Mouse (Mus musculus) Muller cell, postnatal 12 days (primary cell): ENCODE measurements around the gene Sap30l.

Experiments
- DNase-seq: peaks from one replicate; pipeline ENCODE4 v3.0.0-alpha.2; 2015; ENCODE audit errors: inconsistent ontology term

Sap30l gene

DNA sequence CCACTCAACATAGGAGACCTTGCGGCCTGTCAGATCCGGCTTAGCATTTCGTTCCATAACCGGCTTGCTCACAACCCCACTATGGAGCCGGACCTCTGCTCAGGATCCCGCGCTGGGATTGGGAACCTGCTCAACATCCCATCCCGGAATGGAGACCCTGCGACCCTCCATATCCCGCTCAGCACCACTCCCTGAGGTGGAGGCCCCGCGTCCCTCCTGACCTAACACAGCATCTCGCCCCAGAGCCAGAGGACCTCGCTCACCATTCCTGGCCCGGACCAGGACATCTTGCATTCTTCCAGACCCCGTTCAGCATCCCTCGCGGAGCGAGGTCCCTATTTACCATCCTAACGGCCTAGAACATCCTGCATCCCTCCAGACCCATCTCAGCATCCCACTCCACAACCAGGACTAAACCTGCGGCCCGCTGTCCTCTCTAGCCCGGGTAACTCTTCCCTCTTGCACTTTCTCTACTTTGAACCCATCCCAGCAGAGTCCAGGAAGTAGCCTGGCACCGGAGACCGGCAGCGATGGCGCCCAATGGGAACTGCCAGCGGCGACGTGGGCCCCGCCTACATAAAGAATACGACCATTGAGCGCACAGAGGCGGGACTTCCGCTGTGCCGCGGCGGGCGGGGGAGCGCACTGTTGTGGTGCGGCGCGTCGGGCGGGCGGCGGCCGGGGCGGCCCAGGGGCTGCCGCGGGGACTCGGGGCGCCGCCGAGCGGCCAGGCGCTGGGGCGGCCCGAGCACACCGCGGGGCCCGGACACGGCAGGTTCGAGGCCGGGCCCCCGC, at the start of gene Sap30l:
Gene Sap30l, plus strand, starts transcription at position 667 of the 795 bp plus-strand sequence.
- DNase-seq: peak; percentile 98

DNA sequence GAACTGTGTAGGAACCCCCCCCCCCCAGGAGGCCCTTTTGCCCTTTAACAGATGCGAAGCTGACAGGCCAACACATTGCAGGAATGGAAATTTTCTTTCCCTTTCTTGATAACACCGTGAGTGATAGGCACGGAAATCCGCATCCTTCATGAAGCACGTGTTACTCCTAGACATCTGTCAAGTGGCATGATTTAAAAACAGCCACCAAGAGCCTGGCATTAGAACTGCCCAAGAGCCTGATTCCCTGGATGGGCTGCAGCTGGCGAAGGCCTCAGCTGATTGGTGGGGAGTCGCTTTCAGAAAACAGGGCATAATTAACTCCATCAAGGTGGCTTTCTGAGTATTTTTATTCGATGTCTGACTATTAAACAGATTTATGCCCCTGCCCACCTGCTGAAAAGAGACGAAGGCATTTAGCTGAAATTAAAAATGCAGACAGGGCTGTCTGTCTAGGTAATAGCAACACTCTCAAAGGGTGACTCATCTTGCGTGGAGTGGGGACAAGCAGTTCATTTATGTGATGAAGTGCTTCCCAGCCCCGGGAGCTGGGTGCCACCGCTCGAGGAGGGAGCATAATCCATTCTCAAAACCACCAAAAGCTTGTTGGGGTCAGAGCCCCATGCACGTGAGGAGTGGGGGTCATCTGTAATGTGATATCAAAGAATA, 47.8 kb upstream of the Sap30l start:
- DNase-seq: no peak

DNA sequence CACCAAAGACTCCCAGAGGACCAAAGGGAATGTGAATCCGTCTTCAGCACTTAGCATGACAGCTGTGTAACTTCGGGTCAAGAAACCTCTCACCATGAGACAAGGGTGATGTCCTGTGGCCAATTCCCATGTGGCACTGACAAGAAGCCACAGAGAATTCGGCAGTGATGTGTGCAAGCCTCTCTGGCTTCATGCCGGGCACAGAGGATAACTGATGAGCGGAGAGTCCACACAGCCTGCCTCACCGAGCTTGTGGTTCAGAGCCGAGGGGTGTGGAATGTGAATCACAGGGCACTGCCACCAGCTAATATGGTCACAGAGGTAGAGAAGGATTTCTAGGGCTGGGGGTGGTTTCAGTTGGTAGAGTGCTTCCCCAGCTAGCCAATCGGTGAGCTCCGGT, 42.8 kb upstream of the Sap30l start:
- peak; percentile 75 for DNase-seq

DNA sequence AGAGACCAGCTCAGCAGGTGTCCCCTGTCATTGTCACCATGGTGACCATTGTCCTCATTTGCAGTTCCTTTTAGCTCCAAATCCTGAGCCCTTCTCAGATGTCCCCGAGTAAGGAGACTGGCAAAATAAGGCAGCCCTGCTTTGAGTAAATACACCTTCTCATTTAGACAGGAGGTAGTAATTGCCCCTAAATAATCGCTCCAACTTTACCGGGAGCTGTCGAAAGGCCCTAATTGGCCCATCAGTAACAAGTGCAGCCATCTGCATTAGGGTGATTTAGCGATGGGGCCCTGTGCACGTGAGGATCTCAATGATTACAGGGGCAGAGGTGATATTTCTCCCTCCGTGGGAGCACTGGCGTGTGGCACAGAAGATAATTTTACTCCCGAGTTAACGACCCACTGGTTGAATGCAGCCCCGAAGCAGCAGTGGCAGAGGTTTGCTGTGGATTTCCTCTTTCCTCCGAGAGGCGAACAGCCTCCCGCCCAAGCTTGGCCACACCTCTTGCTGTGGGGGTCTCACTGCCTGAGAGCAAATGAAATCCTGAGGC, 40.9 kb upstream of the Sap30l start:
- no peak for DNase-seq

DNA sequence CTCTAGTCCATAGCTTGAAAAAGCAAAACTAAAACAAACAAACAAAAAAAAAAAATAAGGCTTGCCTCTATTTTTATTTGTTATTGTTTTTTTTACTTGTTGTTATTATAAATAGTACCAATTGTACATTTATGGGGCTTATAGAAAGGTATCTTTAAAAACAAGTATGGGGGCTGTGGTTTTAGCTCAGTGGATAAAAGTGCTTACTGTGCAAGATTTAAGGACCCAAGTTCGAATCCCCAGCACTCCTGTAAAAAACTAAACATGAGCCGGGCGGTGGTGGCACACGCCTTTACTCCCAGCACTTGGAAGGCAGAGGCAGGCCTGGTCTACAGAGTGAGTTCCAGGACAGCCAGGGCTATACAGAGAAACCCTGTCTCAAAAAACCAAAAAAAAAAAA, 40.1 kb upstream of the Sap30l start:
- DNase-seq: no peak

DNA sequence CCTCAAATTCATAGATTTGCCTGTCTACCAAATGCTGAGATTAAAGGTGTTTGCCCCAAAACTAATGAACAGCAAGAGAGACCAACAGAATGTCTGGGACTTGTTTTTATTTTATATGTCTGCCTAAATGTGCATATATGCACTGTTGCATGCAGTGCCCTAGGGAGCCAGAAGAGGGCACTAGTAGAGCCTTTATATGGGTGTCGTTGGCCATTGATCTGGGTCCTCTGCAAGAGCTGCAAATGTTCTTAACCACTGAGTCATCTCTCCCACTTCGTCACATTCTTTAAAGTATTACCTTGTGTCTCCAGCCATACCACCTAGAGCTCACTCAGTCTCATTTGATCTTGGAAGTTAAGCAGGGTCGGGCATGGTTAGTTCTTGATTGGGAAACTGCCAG, 37.3 kb upstream of the Sap30l start:
- DNase-seq: no peak

DNA sequence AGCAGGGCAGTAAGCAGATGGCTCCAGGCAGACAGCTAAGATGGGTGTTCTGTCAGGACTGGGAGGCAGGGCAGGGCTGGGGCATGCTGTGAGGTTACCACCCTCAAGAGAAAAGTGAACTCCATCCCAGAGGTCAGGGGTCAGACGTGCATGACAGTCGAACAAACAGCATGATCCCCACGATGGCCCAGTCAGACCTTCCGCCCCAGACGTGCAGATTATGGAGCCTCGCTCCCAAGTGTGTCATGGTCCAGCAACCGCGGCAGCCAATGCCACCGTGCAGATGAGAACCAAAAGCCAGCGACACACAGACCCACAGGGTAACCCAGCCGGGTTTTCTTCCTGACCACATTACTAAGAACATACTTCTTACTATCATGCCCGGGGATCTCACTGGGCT, 34.8 kb upstream of the Sap30l start:
- no peak for DNase-seq

DNA sequence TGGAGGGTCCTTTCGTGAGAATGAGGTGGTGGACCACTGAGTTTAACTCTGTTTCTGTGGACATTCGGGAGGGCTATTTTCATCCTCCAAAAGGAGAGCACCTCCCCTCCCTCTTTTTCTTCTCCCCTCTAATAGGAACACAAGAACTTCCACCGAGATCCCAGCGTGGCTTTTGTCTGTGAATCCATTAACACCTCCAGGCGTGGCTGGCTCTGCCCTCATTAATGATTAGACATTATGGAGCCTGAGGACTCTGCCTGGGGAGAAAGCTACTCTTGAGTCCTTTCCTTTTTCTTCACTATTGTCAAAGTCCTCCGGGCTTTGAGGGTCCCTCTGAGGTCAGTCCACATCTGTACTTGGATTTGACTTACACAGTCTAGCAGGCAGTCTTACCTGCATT, 34.3 kb upstream of the Sap30l start:
- no peak for DNase-seq

DNA sequence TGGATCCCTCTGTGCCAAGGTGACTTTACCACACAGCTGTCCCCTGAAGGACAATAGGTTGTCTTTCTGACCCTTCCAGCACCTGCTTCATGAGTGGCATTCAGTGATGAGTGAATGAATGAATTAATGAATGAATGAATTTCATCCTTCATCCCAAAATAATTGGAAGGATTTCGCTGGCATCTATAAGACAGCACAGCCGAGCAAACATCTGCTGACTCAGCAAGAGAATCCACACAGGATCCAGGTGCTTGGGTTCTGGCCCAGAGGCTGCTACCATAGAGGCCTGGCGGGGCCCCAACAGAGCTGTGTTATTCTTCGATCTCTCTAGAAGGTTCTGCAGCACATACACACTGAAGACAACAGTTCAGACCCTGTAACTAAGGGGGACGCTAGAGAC, 30.7 kb upstream of the Sap30l start:
- DNase-seq: no peak

DNA sequence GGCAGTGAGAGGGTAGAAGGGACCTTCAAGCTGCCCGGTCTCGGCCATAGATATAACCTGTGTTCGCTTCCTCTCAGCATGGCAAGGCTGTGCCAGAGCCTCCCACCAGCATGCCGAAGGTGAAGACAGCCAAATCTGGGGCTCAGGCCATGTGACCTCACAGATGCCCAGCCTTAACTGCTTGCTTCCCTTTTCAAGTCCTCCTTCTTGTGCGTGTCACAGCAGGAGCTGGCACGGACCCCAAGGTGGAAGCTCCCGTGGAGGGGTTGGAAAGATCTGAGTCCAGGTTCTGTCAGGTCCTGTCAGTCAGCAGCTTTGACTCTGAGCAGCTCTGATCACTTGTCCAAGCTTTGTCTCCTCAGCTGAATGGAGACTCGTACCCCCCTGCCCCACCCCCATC, 29.8 kb upstream of the Sap30l start:
- DNase-seq: no peak

DNA sequence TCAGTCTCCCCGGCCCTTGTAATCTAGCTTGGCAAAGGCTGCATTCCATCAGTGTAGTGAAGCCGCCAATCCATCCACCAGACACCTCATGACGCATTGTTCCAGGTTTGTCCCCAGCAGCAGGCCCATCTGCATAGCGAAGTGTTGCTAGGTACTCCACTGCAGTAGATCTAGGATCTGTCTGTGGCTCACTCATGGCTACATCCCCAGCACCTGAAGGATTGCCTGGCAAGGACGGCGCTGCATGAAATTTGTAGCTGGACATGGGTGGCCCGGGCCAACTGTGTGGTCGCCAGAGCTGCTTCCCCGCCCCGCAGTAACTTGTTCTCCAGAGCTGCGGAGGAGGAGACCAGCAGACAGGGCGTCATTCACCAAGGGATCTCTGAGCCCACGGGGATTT, 28.0 kb upstream of the Sap30l start:
- peak; percentile 89 for DNase-seq

DNA sequence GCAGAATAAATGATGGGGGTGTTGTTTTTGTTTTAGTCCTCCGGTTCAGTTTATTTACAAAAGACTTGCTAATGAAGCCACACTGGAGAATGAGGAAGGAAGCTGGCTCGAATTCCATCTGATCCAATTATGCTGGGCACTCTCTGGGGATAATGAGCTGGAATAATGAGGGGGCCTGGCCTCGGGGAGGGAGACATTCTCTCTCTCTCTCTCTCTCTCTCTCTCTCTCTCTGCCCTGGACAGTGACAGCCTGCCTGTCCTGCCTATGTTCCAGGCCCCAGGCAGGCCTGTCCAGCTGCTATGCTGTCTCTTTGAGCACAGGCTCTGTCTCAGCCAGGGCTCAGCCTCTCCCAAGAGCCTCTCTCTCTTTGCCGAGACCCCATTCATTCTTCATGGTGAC, 27.5 kb upstream of the Sap30l start:
- peak; percentile 97 for DNase-seq

DNA sequence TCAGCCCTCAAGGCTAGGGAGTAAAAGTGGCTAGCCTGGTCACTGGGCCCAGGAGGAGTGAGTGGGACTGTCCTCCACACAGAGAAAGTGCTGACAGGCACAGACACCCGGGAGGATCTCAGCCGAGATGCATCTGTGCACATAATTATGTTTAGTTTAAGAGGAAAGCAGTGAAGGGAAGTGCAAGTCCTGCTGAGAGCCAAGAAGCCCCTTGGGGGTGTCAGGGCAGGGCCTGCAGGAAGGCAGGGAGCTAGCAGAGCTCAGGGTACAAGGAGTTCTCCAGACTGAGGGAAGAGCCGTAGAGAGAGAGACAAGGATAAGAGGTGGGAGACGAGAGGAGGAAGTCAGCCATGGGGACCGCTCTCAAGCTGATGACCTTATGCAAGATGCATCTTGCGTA, 25.6 kb upstream of the Sap30l start:
- DNase-seq: no peak

DNA sequence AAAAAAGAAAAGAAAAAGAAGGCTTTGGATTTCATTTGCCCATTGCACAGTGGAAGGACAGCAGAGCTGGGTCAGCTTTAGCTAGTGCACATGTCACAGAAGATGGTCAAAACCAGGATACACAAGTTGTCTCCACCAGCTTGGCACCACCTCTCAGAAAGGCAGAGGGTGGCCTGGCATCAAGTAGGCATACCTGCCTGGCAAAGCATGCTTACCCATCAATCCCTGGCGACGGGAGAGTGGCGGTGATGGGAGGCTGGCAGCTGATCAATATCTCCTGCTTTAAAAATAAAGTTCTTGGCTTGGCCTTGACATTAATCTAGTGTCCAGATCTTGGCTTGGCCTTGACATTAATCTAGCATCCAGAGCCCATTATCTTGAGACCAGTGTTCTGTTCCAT, 24.9 kb upstream of the Sap30l start:
- no peak for DNase-seq

DNA sequence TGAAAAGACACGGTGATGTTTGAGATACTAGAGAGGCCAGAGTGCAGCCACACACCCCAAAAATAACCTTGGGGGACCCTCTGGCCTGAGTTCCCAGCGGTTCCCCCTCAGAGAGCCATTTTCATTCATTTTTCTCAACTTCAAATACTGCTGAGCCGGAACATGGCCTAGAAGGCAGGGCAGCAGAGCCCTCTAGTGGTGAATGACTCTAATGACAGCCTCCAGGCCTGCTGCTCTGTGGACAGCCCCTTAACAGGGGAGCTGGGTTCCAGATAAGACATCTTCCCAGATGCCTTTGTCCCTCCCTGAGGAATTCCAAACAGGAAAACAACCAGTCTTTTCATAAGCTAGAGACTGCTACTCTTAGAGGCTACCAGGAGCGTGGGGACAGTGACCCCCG, 23.1 kb upstream of the Sap30l start:
- DNase-seq: peak; percentile 60

DNA sequence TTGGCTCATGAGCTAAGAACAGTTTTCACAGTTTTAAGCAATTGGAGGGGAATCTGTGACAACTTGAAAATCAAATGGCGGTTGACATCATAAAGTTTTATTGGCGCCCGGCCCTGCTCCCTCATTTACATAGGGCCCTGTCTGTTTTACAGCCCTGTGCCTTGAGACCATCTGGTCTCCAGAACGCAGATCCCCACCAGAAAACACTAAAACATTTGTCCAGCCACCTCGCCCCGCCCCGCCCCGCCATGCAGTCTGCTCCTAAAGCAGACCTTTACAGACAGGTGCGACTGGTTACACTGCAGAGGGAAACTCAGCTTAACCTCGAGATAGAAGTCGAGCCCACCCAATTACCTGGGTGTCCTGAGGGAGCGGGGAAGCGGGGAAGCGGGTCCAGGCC, 21.6 kb upstream of the Sap30l start:
- no peak for DNase-seq

DNA sequence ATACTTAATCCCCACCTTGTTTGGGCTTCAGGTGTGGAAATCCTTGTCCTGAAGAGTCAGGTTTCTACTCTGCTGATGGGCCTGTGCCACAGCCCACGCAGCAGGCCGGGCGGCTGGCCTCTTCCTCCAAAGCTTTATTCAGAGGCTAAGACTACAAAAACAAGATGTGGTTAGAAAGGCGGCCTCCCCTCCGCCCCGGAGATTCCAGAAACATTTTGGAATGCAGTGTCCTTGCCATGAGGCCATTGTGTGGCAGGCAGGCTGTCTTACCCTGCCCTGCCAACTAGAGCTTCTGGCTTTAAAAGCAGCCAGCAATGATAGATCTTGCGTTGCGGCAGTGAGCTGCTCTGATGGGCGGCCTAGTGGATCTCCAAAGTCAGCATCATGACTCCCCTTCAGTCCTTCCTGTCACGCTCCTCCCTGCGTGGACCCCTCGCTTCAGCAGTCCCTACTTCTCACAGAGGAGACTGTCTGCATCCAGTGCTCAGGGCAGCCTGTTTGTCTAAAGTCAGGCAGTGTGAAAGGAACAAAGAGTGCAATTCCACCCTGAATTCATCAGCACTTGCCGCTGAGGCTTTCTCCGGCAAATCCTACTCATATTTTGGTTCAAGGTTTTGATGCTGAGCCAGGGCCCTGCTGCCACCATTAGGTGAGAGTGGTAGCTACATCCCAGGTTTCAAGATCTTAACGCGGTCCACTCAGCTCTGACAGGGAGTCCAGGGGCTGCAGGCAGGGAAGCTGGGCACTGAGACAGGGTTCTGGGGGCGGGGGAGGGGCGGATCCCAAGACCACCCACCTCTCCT, 14.6 kb upstream of the Sap30l start:
- DNase-seq: peak; percentile 98

DNA sequence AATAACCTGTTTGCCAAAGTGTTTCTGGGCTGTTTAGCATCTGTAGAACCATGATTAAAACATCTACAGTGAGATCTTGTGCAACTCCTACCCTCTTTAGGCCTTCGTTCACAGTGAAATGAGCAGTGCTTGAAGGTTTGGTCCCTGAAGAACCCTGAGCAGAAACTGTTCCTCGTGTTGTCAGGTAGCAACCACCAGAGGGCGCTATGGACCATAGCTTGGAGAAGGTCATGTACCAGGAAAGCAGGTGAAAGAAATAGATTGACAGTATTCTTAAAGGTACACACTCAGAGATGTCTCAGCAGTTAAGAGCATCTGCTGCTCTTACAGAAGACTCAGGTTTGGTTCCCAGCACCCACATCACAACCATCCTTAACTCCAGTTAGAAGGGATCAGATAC, 13.5 kb upstream of the Sap30l start:
- DNase-seq: no peak

DNA sequence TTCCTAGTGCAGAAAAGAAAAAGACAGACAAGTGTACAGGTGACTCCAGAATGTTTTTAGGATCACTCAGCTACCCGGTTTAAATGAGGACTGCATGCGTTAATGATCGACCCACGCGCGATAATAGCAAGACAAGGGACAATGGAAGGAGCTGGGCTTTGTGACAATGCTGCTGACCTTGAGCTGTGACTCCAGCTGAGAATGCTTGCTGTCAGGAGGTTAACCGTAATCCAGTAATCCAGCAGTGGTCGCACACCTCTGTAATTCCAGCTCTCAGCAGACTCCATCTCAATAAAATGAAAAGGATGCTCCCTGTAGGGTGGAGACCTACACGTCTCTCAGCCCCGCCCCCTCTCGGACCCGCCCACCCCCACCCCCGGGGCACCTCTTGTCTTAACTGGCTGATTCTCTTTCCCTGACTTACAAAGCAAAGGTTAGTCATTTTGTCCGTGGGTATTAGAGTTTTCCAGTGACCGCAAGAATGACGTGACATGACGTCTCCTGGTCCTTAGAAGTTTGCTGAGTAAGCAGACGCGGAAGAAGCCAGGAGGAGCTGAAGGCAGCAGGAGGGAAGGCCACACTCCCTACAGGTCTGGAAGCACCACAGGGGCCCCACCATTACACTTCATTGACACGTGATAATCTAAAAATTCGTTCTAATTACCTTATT, 10.4 kb upstream of the Sap30l start:
- peak; percentile 33 for DNase-seq

DNA sequence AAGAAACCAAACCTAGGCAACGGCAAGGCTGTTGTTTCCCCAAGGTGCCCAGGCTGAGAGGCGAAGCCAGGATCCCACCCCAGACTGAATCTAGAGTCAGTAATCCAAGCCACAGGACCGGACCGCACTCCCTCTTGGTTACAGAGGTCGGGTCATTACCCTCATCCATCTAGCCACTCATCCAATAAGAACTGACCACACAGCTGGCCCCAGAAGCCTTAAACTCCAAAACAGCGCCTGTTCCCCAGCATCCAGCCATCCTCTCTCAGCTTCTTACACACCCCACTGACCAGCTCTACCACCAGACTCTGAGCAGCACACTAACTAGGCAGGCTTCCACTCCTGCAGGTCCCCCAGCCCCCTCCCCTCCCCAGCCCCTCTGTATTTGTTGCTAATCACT, 6.4 kb upstream of the Sap30l start:
- DNase-seq: no peak

DNA sequence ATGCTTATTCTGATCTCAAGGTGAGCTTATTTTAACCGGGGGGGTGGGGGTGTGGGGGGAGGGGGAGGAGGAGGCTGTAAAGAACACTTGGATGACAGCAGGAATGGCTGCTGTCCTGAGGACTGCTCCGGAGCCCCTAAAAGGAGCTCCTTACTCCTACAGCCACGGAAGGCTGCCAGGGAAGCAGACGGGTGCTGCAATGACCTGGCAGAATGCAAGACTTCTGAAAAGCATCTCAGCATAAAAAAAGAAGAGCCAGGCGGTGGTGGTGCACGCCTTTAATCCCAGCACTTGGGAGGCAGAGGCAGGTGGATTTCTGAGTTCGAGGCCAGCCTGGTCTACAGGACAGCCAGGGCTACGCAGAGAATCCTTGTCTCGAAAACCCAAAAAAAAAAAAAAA, 3.6 kb upstream of the Sap30l start:
- no peak for DNase-seq

DNA sequence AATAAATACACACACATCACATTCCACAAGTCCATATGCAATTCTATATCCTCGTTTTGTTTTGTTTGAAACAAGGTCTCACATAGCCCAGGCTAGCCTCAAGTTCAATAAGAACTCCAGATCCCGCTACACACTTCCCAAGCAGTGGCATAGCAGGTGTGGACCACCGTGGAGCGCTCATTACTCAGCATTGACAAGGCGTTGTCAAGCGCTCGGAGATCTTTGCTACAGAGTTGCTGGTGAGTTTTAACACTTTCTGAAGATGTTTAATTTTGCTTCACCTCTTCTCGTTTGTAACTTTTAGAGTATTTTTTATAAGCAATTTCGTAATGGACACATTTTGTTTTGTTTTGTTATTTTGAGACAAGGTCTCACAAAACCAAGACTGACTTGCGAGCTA, 2.0 kb upstream of the Sap30l start:
- no peak for DNase-seq
